Mouse (Mus musculus) B cell, adult 2 months (primary cell): ENCODE data around the gene Ptpa.

Experiments
- DNase-seq, 2 experiments: peaks; one replicate each; pipeline ENCODE4 v3.0.0; 2022

Ptpa gene

GRCm38 (mm10) chr2:30466787-30467186 is 50.9 kb downstream of the Ptpa start:
- no peak for DNase-seq

DNA sequence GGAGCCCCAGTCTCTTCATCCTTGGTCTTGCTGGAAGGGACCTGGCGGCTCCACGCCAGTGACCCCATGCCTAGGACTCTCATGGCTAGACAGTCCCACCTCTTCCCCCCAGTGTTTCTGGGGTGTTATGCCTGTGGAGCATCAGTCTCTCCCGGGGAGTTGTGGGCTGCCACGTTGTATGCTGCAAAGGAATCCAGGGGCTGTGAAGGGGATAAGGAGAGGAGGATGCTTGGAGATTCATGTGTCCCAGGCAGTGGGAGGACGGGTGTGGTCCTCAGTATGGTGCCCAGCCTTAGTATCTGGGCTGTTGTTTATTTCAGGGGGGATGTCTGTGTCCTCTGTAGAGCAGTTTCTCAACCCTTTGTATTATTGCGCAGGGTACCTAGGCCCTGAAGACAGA is 53.2 kb downstream of the Ptpa start:
- DNase-seq: no peak

DNA sequence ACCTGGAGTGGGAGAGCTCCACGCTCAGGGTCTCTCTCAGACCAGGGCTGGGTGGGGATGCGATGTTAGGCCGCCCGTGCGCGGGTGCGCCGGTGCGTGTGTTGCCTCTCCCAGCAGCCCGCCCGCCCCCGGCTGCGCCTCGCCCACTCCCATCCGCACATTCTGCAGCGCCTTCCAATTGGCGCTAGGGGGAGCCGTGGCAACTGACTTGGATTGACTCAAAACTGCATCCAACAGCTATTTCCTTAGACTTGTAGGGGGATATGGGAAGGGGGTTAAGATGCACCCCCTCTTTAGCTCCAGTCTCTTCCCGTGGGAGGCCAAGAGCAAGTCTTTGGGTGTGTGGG is 53.9 kb downstream of the Ptpa start:
- DNase-seq: peak; percentile 73 to 74

- peak; percentile 59 to 60 for DNase-seq
These were observed 54.5 kb downstream of the Ptpa start for GRCm38 (mm10) chr2:30470143-30470946.

- no peak for DNase-seq
These were observed 55.2 kb downstream of the Ptpa start for GRCm38 (mm10) chr2:30471051-30471450.

DNA sequence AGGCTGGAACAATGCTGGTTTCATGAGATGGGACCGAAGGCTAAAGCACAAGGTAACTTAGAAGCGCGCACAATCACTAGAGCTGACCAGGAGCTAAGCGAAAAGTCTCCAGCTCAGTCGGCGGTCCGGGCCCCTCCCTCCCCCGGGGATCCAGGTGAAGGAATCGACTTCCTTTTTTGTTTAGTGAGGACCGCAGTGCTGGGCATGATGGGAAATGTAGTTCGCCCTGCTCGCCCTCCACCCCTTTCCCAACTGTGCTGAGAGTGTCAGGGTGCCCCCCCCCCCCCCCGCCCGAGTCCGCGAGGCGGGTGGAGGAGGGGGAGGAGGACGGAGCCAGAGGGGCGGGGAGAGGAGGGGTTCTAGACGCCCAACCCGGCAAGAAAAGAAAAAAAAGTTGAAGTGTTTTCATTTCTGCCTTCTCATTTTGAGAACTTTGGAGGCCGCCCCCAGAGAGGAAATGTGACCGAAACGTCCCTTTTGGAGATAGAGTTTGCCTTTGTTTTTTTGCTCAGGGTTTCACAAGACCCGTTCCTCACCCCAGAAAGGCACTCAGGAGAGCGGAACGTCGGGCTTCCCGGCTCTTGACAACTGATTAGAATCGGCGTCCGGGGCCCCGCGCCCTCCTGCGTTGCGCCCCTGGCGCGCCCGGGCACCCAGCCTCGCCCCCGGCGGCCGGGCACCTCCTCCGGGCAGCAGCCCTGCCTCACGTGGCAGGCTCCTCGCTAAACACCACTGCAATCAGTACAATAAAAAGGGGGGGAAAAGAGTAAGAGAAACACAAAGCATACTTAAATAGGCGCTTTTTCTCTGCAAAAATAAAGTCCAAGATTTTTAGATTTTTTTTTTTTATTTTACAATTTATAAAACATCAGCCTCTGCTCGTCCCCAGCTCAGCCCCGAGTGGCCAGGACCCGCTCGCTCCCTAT is 56.2 kb downstream of the Ptpa start:
- DNase-seq: peak; percentile 81 to 86

GRCm38 (mm10) chr2:30472731-30473351 is 57.0 kb downstream of the Ptpa start:
- DNase-seq: peak; percentile 24 to 32

- peak in 1 of 2 experiments; percentile 61 for DNase-seq
These were observed 57.7 kb downstream of the Ptpa start for GRCm38 (mm10) chr2:30473431-30474031.

DNA sequence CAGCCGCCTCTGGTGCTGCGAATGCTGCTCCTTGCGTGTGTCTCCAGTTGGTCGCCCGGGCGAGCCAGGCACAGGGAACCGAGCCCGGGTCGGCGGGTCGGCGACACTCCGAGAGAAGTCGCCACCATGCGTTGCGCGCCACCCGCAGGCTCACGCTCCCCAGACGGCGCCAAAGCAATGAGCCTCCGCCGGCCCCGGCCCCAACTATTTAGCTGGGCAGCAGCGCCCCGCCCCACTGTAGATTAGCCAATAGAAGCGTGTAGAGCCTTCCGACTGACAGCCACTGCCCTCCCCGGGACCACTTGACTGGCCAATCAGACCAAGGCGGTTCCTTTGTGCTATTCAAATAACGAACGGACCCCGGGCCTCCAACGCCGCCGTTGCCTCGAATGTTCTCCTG is 58.2 kb downstream of the Ptpa start, which contains the start of gene Ier5l:
Ier5l (minus strand) TSS at position 181 of the 400 bp plus-strand sequence.
- DNase-seq: peak; percentile 82 to 84

DNA sequence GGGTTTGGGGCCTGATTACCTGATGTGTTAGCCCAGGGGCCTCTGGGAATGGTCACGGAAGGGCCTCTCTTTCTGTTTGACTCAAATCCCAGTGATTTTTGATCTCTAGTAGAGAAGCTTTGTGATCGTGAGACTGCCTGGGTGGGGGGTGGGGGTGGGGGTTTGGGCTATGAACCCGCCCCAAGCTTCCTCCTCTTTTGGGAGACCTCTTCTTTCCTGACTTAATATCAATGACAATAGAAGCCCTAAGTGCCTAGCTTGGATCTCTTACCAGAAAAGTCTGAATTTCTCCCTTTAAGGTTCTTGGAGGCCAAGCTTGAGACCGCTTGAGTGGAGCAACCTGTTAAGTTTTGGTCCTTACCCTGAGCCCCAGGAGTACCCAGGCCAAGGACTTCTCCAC is 58.9 kb downstream of the Ptpa start:
- no peak for DNase-seq

DNA sequence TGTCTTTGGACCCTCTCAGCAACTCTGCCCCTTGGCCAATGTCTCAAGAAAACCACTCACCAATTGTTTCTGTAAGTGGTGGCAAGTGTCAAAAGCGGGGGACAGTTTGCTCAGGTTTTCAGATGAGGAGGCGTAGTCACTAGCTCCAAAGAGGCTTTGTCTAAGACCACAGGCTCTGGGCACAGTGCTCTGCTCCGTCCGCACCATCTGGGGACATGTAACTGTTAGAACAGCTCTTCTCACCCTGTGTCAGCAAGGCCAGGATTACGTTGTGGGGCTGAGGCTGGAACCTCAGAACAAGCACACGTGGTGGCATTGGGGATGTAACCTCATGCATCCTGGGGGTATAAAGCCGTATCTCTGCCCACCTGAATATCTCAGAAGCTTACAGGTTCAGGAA is 59.6 kb downstream of the Ptpa start:
- no peak for DNase-seq

DNA sequence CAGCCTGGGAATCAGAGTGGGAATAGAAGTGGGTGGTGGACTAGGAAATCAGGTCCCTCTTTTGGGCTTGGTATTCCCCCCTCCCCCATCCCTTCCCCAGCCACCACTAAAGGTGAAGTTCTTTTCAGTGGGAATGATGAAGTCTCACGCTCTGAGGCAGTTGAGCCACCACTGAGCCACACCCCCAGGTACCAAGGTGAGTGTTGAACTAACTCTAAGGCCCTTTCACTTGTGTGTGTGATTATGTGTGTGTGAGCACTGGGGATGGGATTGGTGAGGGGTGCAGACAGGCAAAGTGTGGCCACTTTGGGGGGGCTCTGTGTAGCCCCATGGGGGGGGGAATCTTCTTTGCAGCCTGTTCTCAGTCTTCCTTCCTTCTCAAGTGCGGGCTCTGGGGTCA is 60.4 kb downstream of the Ptpa start:
- no peak for DNase-seq

- DNase-seq: no peak
These were observed 62.7 kb downstream of the Ptpa start for GRCm38 (mm10) chr2:30478526-30478925.

- DNase-seq: no peak
These were observed 71.8 kb downstream of the Ptpa start for GRCm38 (mm10) chr2:30487597-30487996.

DNA sequence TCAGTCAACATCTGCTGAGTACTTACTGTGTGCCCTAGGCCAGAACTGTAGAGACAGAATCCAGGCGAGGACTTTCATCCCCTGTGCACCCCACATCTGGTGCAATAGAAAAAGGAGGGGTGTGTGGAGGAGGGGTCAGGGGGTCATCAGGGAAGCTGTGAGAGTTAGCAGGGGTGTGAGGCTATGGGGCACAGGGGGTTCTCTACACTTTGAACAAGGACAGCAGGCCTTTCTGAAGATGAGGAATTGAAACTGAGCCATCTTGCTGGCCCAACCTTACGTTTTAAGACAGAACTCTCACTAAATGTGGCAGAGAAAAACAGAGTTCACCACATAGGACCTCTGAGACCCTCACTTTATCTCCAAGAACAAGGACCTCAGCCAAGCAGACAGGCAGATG is 74.5 kb downstream of the Ptpa start:
- DNase-seq: no peak

GRCm38 (mm10) chr2:30495000-30495908 is 79.4 kb downstream of the Ptpa start:
- no peak for DNase-seq

- DNase-seq: peak; percentile 70 to 71
These were observed 80.3 kb downstream of the Ptpa start for GRCm38 (mm10) chr2:30495909-30496861.
